Mouse (Mus musculus): ENCODE data around the gene Mier1. TPM values are rescaled to one million over a fixed set of nuclear protein-coding genes. Genes with fewer than 3 reads are reported as not detected.

Gene Mier1
- total RNA-seq, 1 experiment = 37.9 TPM

- peaks cover 0 to 2% of the 10 kb centered on the region in 2 experiments; a peak in 1 of 4 replicates for H3K4me1 ChIP-seq (ENCODE audit: control insufficient read depth in 2 of 2, insufficient read depth in 2 of 2, low read length in 2 of 2, poor library complexity in 1 of 2)
- no peaks in the 10 kb centered on the region for H3K9me3 ChIP-seq (ENCODE audit: control insufficient read depth, insufficient read depth, low read depth, low read length)
- no peak overlapping the region for H3K27ac ChIP-seq (ENCODE audit: insufficient read depth, low read depth, low read length, poor library complexity, severe bottlenecking)
- no peak for TF ChIP-seq MAFK (IDR thresholded peaks at IDR 0.05; ENCODE audit: insufficient read depth, low read depth, low read length)
- TF ChIP-seq HCFC1 (IDR thresholded peaks at IDR 0.05; ENCODE audit: borderline replicate concordance, insufficient read depth, low read length) = no peak
- TF ChIP-seq CHD2 (IDR thresholded peaks at IDR 0.05; ENCODE audit: low read depth, low read length) = no peak
- no peak for TF ChIP-seq ZNF384 (IDR thresholded peaks at IDR 0.05; ENCODE audit: low read depth, low read length)
- no peak for TF ChIP-seq ZC3H11A (IDR thresholded peaks at IDR 0.05; ENCODE audit: borderline replicate concordance, low read depth, low read length)
- H3K9ac ChIP-seq (ENCODE audit: insufficient read depth, low read depth, low read length, poor library complexity, severe bottlenecking) = no peak overlapping the region
- no peak overlapping the region for H3K4me3 ChIP-seq (ENCODE audit: insufficient read depth in 1 of 2, low read depth in 1 of 2, low read length in 2 of 2, poor library complexity in 1 of 2, severe bottlenecking in 1 of 2)
- H3K36me3 ChIP-seq (ENCODE audit: control insufficient read depth, insufficient read depth, low read length, poor library complexity, severe bottlenecking) = no peaks in the 10 kb centered on the region
- in situ Hi-C loops (cut with MboI; ENCODE audit: low sequenced_read_pairs in 2 of 2, unreplicated experiment in 2 of 2) = no loop called here
- no peak for DNase-seq (ENCODE audit: low read depth, low spot score)
Observed at GRCm38 (mm10) chr4:103178635-103179318, 64.6 kb downstream of the Mier1 start.

DNA sequence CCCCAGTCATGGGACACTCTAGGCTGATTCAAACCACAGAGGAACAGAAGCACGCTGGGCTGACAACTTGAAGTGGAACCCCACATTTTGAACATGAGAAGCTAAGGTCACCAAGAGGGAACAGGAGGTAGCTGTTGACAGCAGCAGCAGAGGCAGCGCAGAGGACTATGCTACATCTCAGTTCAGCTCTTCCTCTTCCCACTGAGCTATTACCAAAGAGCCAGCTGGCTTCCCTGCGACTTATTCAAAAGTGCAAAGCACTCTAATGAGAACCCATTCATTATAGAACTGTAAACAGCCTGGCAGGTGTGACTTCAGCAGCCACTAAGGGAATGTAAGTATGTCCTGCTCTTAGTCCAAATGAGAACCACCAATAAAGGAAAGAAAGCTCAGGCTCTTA lies 65.4 kb downstream of the Mier1 start:
- Histone ChIP-seq H3K4me3 (ENCODE audit: insufficient read depth in 1 of 2, low read depth in 1 of 2, low read length in 2 of 2, poor library complexity in 1 of 2, severe bottlenecking in 1 of 2) (no peak overlapping the region), H3K27ac (ENCODE audit: insufficient read depth, low read depth, low read length, poor library complexity, severe bottlenecking) (no peak overlapping the region), H3K9me3 (ENCODE audit: control insufficient read depth, insufficient read depth, low read depth, low read length) (no peaks in the 10 kb centered on the region), H3K36me3 (ENCODE audit: control insufficient read depth, insufficient read depth, low read length, poor library complexity, severe bottlenecking) (no peaks in the 10 kb centered on the region), H3K4me1 (ENCODE audit: control insufficient read depth in 2 of 2, insufficient read depth in 2 of 2, low read length in 2 of 2, poor library complexity in 1 of 2) (peaks cover 0 to 2% of the 10 kb centered on the region in 2 experiments; a peak in 1 of 4 replicates), H3K9ac (ENCODE audit: insufficient read depth, low read depth, low read length, poor library complexity, severe bottlenecking) (no peak overlapping the region)
- in situ Hi-C loops (cut with MboI; ENCODE audit: low sequenced_read_pairs in 2 of 2, unreplicated experiment in 2 of 2) = no loop called here
- no peak for DNase-seq (ENCODE audit: low read depth, low spot score)
- TF ChIP-seq ZNF384 (IDR thresholded peaks at IDR 0.05; ENCODE audit: low read depth, low read length) (no peak), MAFK (IDR thresholded peaks at IDR 0.05; ENCODE audit: insufficient read depth, low read depth, low read length) (no peak), CHD2 (IDR thresholded peaks at IDR 0.05; ENCODE audit: low read depth, low read length) (no peak), HCFC1 (IDR thresholded peaks at IDR 0.05; ENCODE audit: borderline replicate concordance, insufficient read depth, low read length) (no peak)

GRCm38 (mm10) chr4:103180300-103180888 lies 66.2 kb downstream of the Mier1 start:
- no peak for DNase-seq (ENCODE audit: low read depth, low spot score)
- Histone ChIP-seq H3K4me3 (ENCODE audit: insufficient read depth in 1 of 2, low read depth in 1 of 2, low read length in 2 of 2, poor library complexity in 1 of 2, severe bottlenecking in 1 of 2) (no peak overlapping the region), H3K9me3 (ENCODE audit: control insufficient read depth, insufficient read depth, low read depth, low read length) (no peaks in the 10 kb centered on the region), H3K27ac (ENCODE audit: insufficient read depth, low read depth, low read length, poor library complexity, severe bottlenecking) (no peak overlapping the region), H3K4me1 (ENCODE audit: control insufficient read depth in 2 of 2, insufficient read depth in 2 of 2, low read length in 2 of 2, poor library complexity in 1 of 2) (peaks cover 0 to 2% of the 10 kb centered on the region in 2 experiments; a peak in 1 of 4 replicates), H3K9ac (ENCODE audit: insufficient read depth, low read depth, low read length, poor library complexity, severe bottlenecking) (no peak overlapping the region), H3K36me3 (ENCODE audit: control insufficient read depth, insufficient read depth, low read length, poor library complexity, severe bottlenecking) (no peaks in the 10 kb centered on the region)
- TF ChIP-seq MAFK (IDR thresholded peaks at IDR 0.05; ENCODE audit: insufficient read depth, low read depth, low read length) = no peak
- TF ChIP-seq ZC3H11A (IDR thresholded peaks at IDR 0.05; ENCODE audit: borderline replicate concordance, low read depth, low read length) = no peak
- TF ChIP-seq HCFC1 (IDR thresholded peaks at IDR 0.05; ENCODE audit: borderline replicate concordance, insufficient read depth, low read length) = no peak
- TF ChIP-seq ZNF384 (IDR thresholded peaks at IDR 0.05; ENCODE audit: low read depth, low read length) = no peak
- TF ChIP-seq CHD2 (IDR thresholded peaks at IDR 0.05; ENCODE audit: low read depth, low read length) = no peak
- in situ Hi-C loops (cut with MboI; ENCODE audit: low sequenced_read_pairs in 2 of 2, unreplicated experiment in 2 of 2) = no loop called here

DNA sequence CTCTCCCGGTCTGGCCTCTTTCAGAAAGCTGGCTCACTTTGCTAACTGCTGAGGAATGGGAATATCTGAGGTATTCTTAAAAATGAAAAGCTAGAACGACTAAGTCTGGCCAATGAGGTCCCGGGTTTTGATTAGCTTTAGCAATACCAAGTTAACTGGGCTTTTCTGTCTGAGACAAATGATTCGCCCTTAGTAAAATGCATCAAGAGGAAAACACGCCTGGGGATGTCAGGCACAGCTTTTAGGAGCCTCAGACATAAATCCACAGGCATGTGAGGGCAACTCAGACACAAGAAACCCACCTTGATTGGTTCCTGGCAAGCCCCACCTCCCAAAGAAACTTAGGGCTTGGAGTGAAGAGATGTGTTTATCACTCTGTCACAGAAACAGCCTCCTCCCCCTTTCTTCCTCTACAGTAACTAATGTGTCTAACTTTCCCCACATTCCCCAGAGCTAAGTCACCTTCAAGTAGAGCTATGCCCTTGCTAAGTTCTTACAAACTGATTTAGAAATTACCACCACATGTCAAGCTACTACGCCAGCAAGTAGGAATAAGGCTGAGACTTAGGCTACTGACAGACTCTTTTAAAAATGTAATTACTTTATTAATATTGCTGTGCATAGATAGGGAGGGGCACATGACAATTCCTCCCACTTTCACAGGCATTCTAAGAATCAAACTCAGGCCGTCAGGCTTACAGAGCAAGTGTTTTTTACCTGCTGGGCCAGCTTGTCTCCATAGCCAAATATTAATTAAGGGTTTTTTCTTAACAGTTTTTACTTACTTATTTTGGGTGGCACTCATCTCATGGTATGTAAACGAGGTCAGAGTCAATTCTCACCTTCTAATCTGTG lies 74.8 kb downstream of the Mier1 start:
- Histone ChIP-seq H3K9ac (ENCODE audit: insufficient read depth, low read depth, low read length, poor library complexity, severe bottlenecking) (no peak overlapping the region), H3K27ac (ENCODE audit: insufficient read depth, low read depth, low read length, poor library complexity, severe bottlenecking) (no peak overlapping the region), H3K4me3 (ENCODE audit: insufficient read depth in 1 of 2, low read depth in 1 of 2, low read length in 2 of 2, poor library complexity in 1 of 2, severe bottlenecking in 1 of 2) (no peak overlapping the region), H3K36me3 (ENCODE audit: control insufficient read depth, insufficient read depth, low read length, poor library complexity, severe bottlenecking) (peaks cover 2% of the 10 kb centered on the region; the same call in 1 of the 2 replicates), H3K9me3 (ENCODE audit: control insufficient read depth, insufficient read depth, low read depth, low read length) (no peaks in the 10 kb centered on the region), H3K4me1 (ENCODE audit: control insufficient read depth in 2 of 2, insufficient read depth in 2 of 2, low read length in 2 of 2, poor library complexity in 1 of 2) (0 out of 4 replicates have a peak, but pooled peaks cover 0 to 2% of the 10 kb centered on the region in 2 experiments)
- no peak for TF ChIP-seq HCFC1 (IDR thresholded peaks at IDR 0.05; ENCODE audit: borderline replicate concordance, insufficient read depth, low read length)
- no peak for TF ChIP-seq MAFK (IDR thresholded peaks at IDR 0.05; ENCODE audit: insufficient read depth, low read depth, low read length)
- no peak for TF ChIP-seq ZC3H11A (IDR thresholded peaks at IDR 0.05; ENCODE audit: borderline replicate concordance, low read depth, low read length)
- no peak for TF ChIP-seq CHD2 (IDR thresholded peaks at IDR 0.05; ENCODE audit: low read depth, low read length)
- TF ChIP-seq ZNF384 (IDR thresholded peaks at IDR 0.05; ENCODE audit: low read depth, low read length) = no peak
- no peak for DNase-seq (ENCODE audit: low read depth, low spot score)
- in situ Hi-C loops (cut with MboI; ENCODE audit: low sequenced_read_pairs in 2 of 2, unreplicated experiment in 2 of 2) = no loop called here
